Mouse (Mus musculus) MEL (cell line): ENCODE data around the gene Cyb5d1. TPM values are rescaled to one million over a fixed set of nuclear protein-coding genes. Genes with fewer than 3 reads are reported as not detected.

Experiments
- DNase-seq: peaks from one replicate; pipeline ENCODE4 v3.0.0; 2011; ENCODE audit warnings: low read depth, low spot score
- H3K27ac ChIP-seq: 2 replicates; pipeline ENCODE4 v1.5.1; 2012; ENCODE audit warnings: low read depth, mild to moderate bottlenecking, control low read depth, low read length, moderate library complexity; ENCODE audit not compliant: control insufficient read depth
- H3K27me3 ChIP-seq, 2 experiments: fragments of 150-350 bp in 1 of 2; sonication (generic) in 1 of 2; 2 replicates each; pipeline ENCODE4 v1.6.1; 2012; ENCODE audit warnings: low read length in 2 of 2, mild to moderate bottlenecking in 2 of 2, improper control_type of control experiment in 1 of 2, moderate library complexity in 1 of 2; ENCODE audit not compliant: insufficient read depth in 2 of 2, control insufficient read depth in 1 of 2
- H3K36me3 ChIP-seq, 2 experiments: 2 replicates each; pipeline ENCODE4 v1.6.1; 2012 to 2014; ENCODE audit warnings: low read length in 2 of 2, improper control_type of control experiment in 1 of 2, inconsistent platforms in 1 of 2, mild to moderate bottlenecking in 1 of 2; ENCODE audit not compliant: insufficient read depth in 2 of 2, control insufficient read depth in 1 of 2
- H3K4me1 ChIP-seq, 2 experiments: fragments of 150-350 bp in 1 of 2; sonication (generic) in 1 of 2; 2 replicates each; pipeline ENCODE4 v1.6.1; 2012; ENCODE audit warnings: low read length in 2 of 2, improper control_type of control experiment in 1 of 2, mild to moderate bottlenecking in 1 of 2; ENCODE audit not compliant: insufficient read depth in 2 of 2, control insufficient read depth in 1 of 2
- H3K4me3 ChIP-seq, 2 experiments: fragments of 150-350 bp in 1 of 2; sonication (generic) in 1 of 2; 2 replicates each; pipeline ENCODE4 v1.5.1; 2012; ENCODE audit warnings: low read depth in 2 of 2, low read length in 2 of 2, mild to moderate bottlenecking in 2 of 2, moderate library complexity in 2 of 2, control low read depth in 1 of 2, improper control_type of control experiment in 1 of 2; ENCODE audit not compliant: control insufficient read depth in 1 of 2, insufficient read depth in 1 of 2
- H3K79me2 ChIP-seq: 2 replicates; pipeline ENCODE4 v1.6.1; 2012; ENCODE audit warnings: mild to moderate bottlenecking, low read length, moderate library complexity; ENCODE audit not compliant: control insufficient read depth, poor library complexity, insufficient read depth
- H3K9ac ChIP-seq: 2 replicates; pipeline ENCODE4 v1.6.1; 2012; ENCODE audit warnings: low read depth, mild to moderate bottlenecking, control low read depth, low read length, moderate library complexity; ENCODE audit not compliant: control insufficient read depth, poor library complexity, severe bottlenecking
- H3K9me3 ChIP-seq: fragments of 150-350 bp; sonication (generic); replicated peaks from 2 replicates; pipeline ENCODE4 v1.6.1; 2012; ENCODE audit warnings: mild to moderate bottlenecking, low read length, improper control_type of control experiment, moderate library complexity; ENCODE audit not compliant: insufficient read depth
- BHLHE40 ChIP-seq: IDR thresholded peaks from 2 replicates; pipeline ENCODE4 v1.6.1; 2012; ENCODE audit warnings: low read depth, mild to moderate bottlenecking, inconsistent platforms, low read length, improper control_type of control experiment, borderline replicate concordance
- CHD1 ChIP-seq: IDR thresholded peaks from 2 replicates; pipeline ENCODE4 v1.6.1; 2012; ENCODE audit warnings: low read depth, mild to moderate bottlenecking, inconsistent platforms, low read length, improper control_type of control experiment
- CTCF ChIP-seq, 3 experiments: IDR thresholded peaks in 2 of 3; conservative IDR thresholded peaks in 1 of 3; 2 replicates each; pipeline ENCODE4 v1.5.1; 2011 to 2012; ENCODE audit warnings: low read length in 3 of 3, low read depth in 2 of 3, mild to moderate bottlenecking in 2 of 3, improper control_type of control experiment in 1 of 3, inconsistent platforms in 1 of 3, mixed read lengths in 1 of 3, moderate library complexity in 1 of 3; ENCODE audit not compliant: control insufficient read depth in 1 of 3, insufficient read depth in 1 of 3, poor library complexity in 1 of 3, severe bottlenecking in 1 of 3
- ELF1 ChIP-seq: IDR thresholded peaks from 2 replicates; pipeline ENCODE4 v1.6.1; 2014; ENCODE audit warnings: low read depth, mild to moderate bottlenecking, inconsistent platforms, low read length, improper control_type of control experiment, moderate library complexity
- EP300 ChIP-seq, 2 experiments: IDR thresholded peaks; 2 replicates each; pipeline ENCODE4 v1.6.1; 2011; ENCODE audit warnings: improper control_type of control experiment in 2 of 2, low read length in 2 of 2, low read depth in 1 of 2, mild to moderate bottlenecking in 1 of 2
- ETS1 ChIP-seq: IDR thresholded peaks from 2 replicates; pipeline ENCODE4 v1.6.1; 2012; ENCODE audit warnings: low read depth, mild to moderate bottlenecking, inconsistent platforms, low read length, improper control_type of control experiment, moderate library complexity
- GABPA ChIP-seq: IDR thresholded peaks from 2 replicates; pipeline ENCODE4 v1.6.1; 2012; ENCODE audit warnings: low read depth, mild to moderate bottlenecking, inconsistent platforms, low read length, improper control_type of control experiment, moderate library complexity
- GATA1 ChIP-seq: IDR thresholded peaks from 2 replicates; pipeline ENCODE4 v1.6.1; 2011; ENCODE audit warnings: low read depth, low read length, improper control_type of control experiment
- MAFK ChIP-seq: IDR thresholded peaks from 2 replicates; pipeline ENCODE4 v1.6.1; 2011; ENCODE audit warnings: low read depth, mild to moderate bottlenecking, low read length, improper control_type of control experiment, borderline replicate concordance
- MAX ChIP-seq: IDR thresholded peaks from 2 replicates; pipeline ENCODE4 v1.6.1; 2011; ENCODE audit warnings: low read length, improper control_type of control experiment
- MXI1 ChIP-seq: IDR thresholded peaks from 2 replicates; pipeline ENCODE4 v1.6.1; 2011; ENCODE audit warnings: mild to moderate bottlenecking, low read depth, low read length, improper control_type of control experiment
- POLR2A ChIP-seq, 2 experiments: IDR thresholded peaks; 2 replicates each; pipeline ENCODE4 v1.6.1; 2011 to 2012; ENCODE audit warnings: low read length in 2 of 2, mild to moderate bottlenecking in 2 of 2, control low read depth in 1 of 2, improper control_type of control experiment in 1 of 2, low read depth in 1 of 2, moderate library complexity in 1 of 2; ENCODE audit not compliant: control insufficient read depth in 1 of 2, insufficient read depth in 1 of 2, poor library complexity in 1 of 2
- RAD21 ChIP-seq: IDR thresholded peaks from 2 replicates; pipeline ENCODE4 v1.6.1; 2011; ENCODE audit warnings: mild to moderate bottlenecking, low read depth, low read length, improper control_type of control experiment
- SIN3A ChIP-seq: IDR thresholded peaks from 2 replicates; pipeline ENCODE4 v1.6.1; 2012; ENCODE audit warnings: low read length, improper control_type of control experiment, inconsistent platforms
- SMC3 ChIP-seq: IDR thresholded peaks from 2 replicates; pipeline ENCODE4 v1.6.1; 2011; ENCODE audit warnings: low read depth, low read length, improper control_type of control experiment
- UBTF ChIP-seq: IDR thresholded peaks from 2 replicates; pipeline ENCODE4 v1.6.1; 2012; ENCODE audit warnings: low read depth, mild to moderate bottlenecking, inconsistent platforms, low read length, improper control_type of control experiment, moderate library complexity, borderline replicate concordance; ENCODE audit not compliant: insufficient read depth
- USF1 ChIP-seq: IDR thresholded peaks from 2 replicates; pipeline ENCODE4 v1.6.1; 2014; ENCODE audit warnings: low read depth, mild to moderate bottlenecking, inconsistent platforms, low read length, improper control_type of control experiment, moderate library complexity
- USF2 ChIP-seq, 2 experiments: IDR thresholded peaks; 2 replicates each; pipeline ENCODE4 v1.6.1; 2011 to 2012; ENCODE audit warnings: improper control_type of control experiment in 2 of 2, low read length in 2 of 2, borderline replicate concordance in 1 of 2, inconsistent platforms in 1 of 2, low read depth in 1 of 2, mild to moderate bottlenecking in 1 of 2; ENCODE audit not compliant: insufficient read depth in 1 of 2
- ZC3H11A ChIP-seq: IDR thresholded peaks from 2 replicates; pipeline ENCODE4 v1.6.1; 2012; ENCODE audit warnings: low read depth, mild to moderate bottlenecking, inconsistent platforms, low read length, improper control_type of control experiment
- ZNF384 ChIP-seq: IDR thresholded peaks from 2 replicates; pipeline ENCODE4 v1.6.1; 2012; ENCODE audit warnings: low read depth, mild to moderate bottlenecking, inconsistent platforms, low read length, improper control_type of control experiment
- polyA plus RNA-seq, 2 experiments: library from polyadenylated mRNA; stranded (reverse) in 1 of 2; unstranded in 1 of 2; fragments of >175 nt in 1 of 2; fragments of >200 nt in 1 of 2; gene quantifications; 2 replicates each; pipeline versions ENCODE4 v1.2.1 to v1.2.4; 2012; ENCODE audit warnings: low replicate concordance in 2 of 2, low read depth in 1 of 2; ENCODE audit not compliant: insufficient read length in 2 of 2, insufficient read depth in 1 of 2, missing spikeins in 1 of 2
- total RNA-seq: library from RNA; depleted of rRNA; stranded (reverse); fragments of 300-350 nt; gene quantifications from 2 replicates; pipeline ENCODE4 v1.2.3, GENCODE M21; 2012

Gene Cyb5d1
- total and polyA plus RNA-seq, 3 experiments: 21.3 to 39.6 TPM; not detected in 1

DNA sequence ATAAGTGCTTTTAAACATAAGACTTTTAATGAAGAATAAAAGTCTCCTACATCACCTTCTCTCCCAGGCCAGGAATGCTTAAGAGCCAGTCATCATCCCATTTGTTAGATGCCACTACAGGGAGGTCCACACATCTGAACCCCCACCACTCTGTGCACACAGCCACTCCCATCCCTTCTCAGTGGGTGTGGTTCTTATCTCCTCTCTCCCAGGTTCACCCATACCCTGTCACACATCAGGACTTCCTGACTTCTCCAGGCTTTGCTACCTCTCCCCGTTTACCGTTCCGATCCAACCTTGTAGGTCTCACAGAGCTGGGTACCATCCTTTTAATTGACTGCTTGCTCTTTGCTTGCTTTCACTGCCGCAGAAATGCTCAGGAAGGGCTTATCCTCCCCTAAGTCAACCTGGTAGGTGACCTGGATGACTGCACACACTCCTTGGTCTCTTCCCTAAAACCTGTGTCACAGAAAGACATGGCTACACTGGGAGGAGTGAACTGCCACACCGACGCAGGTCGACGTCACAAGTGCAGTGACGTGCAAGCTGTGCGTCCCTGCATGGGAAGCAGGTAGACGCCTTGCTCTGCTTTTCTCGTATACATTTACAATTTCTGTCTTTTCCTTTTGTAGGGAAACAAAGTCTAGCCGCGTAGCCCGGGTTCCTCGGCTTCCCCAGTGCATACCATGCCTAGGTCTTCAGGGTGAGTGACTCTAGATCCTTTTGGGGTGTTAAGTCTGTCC, 22.0 kb downstream of the Cyb5d1 start (continued):
- TF ChIP-seq USF2 (IDR thresholded peaks at IDR 0.05; ENCODE audit: borderline replicate concordance in 1 of 2, insufficient read depth in 1 of 2, low read depth in 1 of 2, low read length in 2 of 2) (no peak), GABPA (peak; percentile 64; the same call in 1 of the 2 replicates), USF1 (no peak)

DNA sequence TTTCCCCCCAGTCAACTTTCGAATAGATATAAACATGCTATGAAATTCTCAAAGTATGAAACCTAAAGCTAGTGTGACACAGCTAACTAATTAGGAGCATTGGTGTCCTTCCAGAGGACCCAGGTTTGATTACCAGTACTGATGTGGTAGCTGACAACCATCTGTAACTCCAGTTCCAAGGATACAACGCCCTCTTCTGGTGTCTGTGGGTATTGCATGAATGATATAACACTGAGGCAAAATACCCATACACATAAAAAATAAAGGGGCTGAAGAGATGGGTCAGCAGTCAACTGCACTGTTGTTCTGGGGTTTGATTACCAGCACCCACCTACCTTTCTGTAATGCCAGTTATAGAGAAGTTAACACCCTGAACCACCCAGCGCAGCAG, 22.7 kb downstream of the Cyb5d1 start:
- Histone ChIP-seq H3K4me3 (peak overlapping the region; percentile 84 to 95; a peak in 3 of 4 replicates), H3K9ac (peak overlapping the region; percentile 11; the same call in 1 of the 2 replicates), H3K27ac (peak overlapping the region; percentile 84), H3K27me3 (no peaks in the 10 kb centered on the region), H3K4me1 (peaks cover 13 to 30% of the 10 kb centered on the region in 2 experiments), H3K9me3 (no peaks in the 10 kb centered on the region), H3K36me3 (peaks cover 0 to 26% of the 10 kb centered on the region in 2 experiments; a peak in 2 of 4 replicates), H3K79me2 (peaks cover 13% of the 10 kb centered on the region)
- peak; percentile 60 for TF ChIP-seq ZC3H11A
- peak; percentile 59 for TF ChIP-seq SMC3
- TF ChIP-seq CHD1: peak; percentile 30; the same call in 1 of the 2 replicates
- no peak for TF ChIP-seq ZNF384
- peak; percentile 45 to 93 (median 77); a peak in 5 of 6 replicates for TF ChIP-seq CTCF (IDR thresholded peaks at IDR 0.05 in 2 of 3, conservative IDR thresholded peaks at IDR 0.05 in 1 of 3; ENCODE audit: control insufficient read depth in 1 of 3, insufficient read depth in 1 of 3, low read depth in 2 of 3, low read length in 3 of 3, poor library complexity in 1 of 3, severe bottlenecking in 1 of 3)
- TF ChIP-seq ETS1: no peak
- peak; percentile 71 for TF ChIP-seq RAD21
- peak; percentile 86 for DNase-seq

DNA sequence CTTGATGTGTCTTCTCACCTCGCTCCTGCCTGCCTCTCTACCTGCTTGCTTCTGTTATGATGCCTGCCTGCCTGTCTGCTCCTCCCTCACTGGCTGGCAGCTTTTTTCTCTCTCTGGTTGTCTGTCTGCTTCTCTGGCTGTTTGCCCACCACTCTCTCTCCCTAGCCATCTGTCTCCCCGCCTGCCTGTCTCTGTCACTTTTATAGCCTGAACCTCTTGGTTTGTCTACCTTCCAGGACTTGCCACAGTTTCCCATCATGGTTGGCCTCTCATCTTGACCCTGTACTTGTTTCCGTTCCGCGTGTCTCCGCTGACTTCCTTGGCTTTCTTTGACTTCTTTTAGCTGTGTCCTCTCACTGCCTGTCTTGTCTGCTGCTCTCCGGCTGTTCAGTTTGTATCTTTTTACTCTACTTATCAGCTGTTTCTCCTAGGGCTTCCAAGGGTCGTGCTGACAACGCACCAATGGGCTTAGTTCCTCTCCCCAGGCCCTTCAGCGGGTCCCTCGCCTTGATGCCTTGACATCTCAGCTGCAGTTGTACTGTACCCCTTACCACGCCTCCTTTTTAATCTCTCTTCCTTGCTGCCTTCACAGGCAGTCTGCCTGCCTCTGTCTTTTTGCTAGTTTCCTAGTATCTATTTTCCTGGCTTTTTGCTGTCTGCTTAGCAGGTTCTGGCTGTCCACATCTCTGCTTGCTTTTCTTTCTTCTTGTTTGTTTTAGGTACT, 23.2 kb downstream of the Cyb5d1 start:
- TF ChIP-seq ZNF384: no peak
- TF ChIP-seq CHD1: peak; percentile 82
- TF ChIP-seq BHLHE40: peak; percentile 1; the same call in 1 of the 2 replicates
- peak; percentile 96 for TF ChIP-seq SIN3A
- no peak for TF ChIP-seq ELF1
- peak; percentile 43; the same call in 1 of the 2 replicates for TF ChIP-seq MAX
- 0 out of 4 replicates have a peak, but pooled peaks of 1 of the 2 experiments have one; percentile 7 for TF ChIP-seq EP300 (IDR thresholded peaks at IDR 0.05; ENCODE audit: low read depth in 1 of 2, low read length in 2 of 2)
- peak; percentile 53 for TF ChIP-seq GATA1
- TF ChIP-seq ETS1: peak; percentile 95
- TF ChIP-seq UBTF: no peak
- TF ChIP-seq POLR2A (IDR thresholded peaks at IDR 0.05; ENCODE audit: control insufficient read depth in 1 of 2, insufficient read depth in 1 of 2, low read depth in 1 of 2, low read length in 2 of 2, poor library complexity in 1 of 2): peak in 1 of 2 experiments; percentile 54; a peak in 2 of 4 replicates
- TF ChIP-seq MAFK: 0 out of 2 replicates have a peak, but pooled peaks have one; percentile 41
- peak; percentile 89 for TF ChIP-seq MXI1
- Histone ChIP-seq H3K9ac (peak overlapping the region; percentile 11), H3K4me3 (peak overlapping the region; percentile 2 to 22; a peak in 3 of 4 replicates), H3K9me3 (no peaks in the 10 kb centered on the region), H3K36me3 (peaks cover 0 to 26% of the 10 kb centered on the region in 2 experiments; a peak in 2 of 4 replicates), H3K79me2 (peaks cover 16% of the 10 kb centered on the region), H3K27me3 (no peaks in the 10 kb centered on the region), H3K4me1 (peaks cover 13 to 30% of the 10 kb centered on the region in 2 experiments), H3K27ac (peak overlapping the region; percentile 84)
- peak; percentile 92 for DNase-seq
